Mouse (Mus musculus) right cerebral cortex, postnatal 14 days (tissue): ENCODE measurements around the gene Mllt6.
"Not testable (repeated sequence)": the region's sequence is repeated elsewhere in the genome, so short reads cannot be mapped to it uniquely, and the experiment has no call there.

Experiments used
- DNase-seq: peaks from one replicate; pipeline ENCODE4 v3.0.0; 2022

Gene Mllt6

GRCm38 (mm10) chr11:97718281-97718860 lies 55.2 kb downstream of the Mllt6 start:
- DNase-seq, result no peak

- DNase-seq, result no peak
Observed at GRCm38 (mm10) chr11:97719041-97719440, 55.8 kb downstream of the Mllt6 start.

- no peak for DNase-seq
Observed at GRCm38 (mm10) chr11:97721338-97721737, 58.1 kb downstream of the Mllt6 start.

GRCm38 (mm10) chr11:97723709-97724108 lies 60.5 kb downstream of the Mllt6 start:
- no peak for DNase-seq

- no peak for DNase-seq
Observed at GRCm38 (mm10) chr11:97728311-97728710, 65.1 kb downstream of the Mllt6 start.

- DNase-seq, result no peak
Observed at GRCm38 (mm10) chr11:97728730-97729129, 65.5 kb downstream of the Mllt6 start.

GRCm38 (mm10) chr11:97733689-97734088 lies 70.5 kb downstream of the Mllt6 start:
- DNase-seq, result no peak

GRCm38 (mm10) chr11:97734810-97735209 lies 71.6 kb downstream of the Mllt6 start:
- not testable (repeated sequence) for DNase-seq
